Mouse (Mus musculus) liver, adult 2 months (tissue): Measurements from ENCODE around the gene Tuba1a.

Experiments
- CTCF ChIP-seq: fragments of 200-500 bp; IDR thresholded peaks from 2 replicates; pipeline ENCODE4 v1.5.1; 2011; ENCODE audit warnings: low read depth, low read length, control low read depth
- POLR2A ChIP-seq: fragments of 200-500 bp; IDR thresholded peaks from 2 replicates; pipeline ENCODE4 v1.6.1; 2011; ENCODE audit warnings: low read length, control low read depth; ENCODE audit not compliant: insufficient read depth; ENCODE audit errors: extremely low read depth

DNA sequence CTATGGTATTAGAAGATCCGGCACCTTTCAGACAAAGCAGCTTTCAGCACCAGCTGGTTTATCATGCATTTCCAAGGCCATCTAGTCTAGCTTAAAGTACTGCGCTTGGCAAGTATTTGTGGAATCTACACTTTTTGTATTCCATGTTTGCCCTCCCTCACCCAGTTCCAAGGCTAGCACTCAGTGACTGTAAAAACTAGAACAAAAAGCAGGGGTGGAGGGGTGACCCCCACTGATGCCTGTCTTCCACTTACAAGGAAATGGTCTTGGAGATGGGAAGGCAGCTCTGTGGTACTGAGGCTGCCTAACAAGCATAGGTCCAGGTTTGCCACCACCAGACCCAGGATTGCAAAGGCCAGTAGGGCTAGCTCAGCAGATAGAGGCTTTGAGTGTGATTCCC lies 50.9 kb downstream of the Tuba1a start:
- TF ChIP-seq POLR2A (no peak), CTCF (no peak)
